Mouse (Mus musculus): ENCODE measurements around the gene Treml2. TPM values are rescaled to one million over a fixed set of nuclear protein-coding genes. Genes with fewer than 3 reads are reported as not detected.

Gene Treml2
- polyA plus RNA-seq (2012; rRNA removed): 0.38 and 0.53 TPM in 2 replicates

- no peak for DNase-seq (ENCODE audit: low read depth)
These were observed at the start of gene Treml2 for GRCm38 (mm10) chr17:48299203-48299602. Treml2 (plus strand) TSS chr17:48299498.

- no peak for DNase-seq (ENCODE audit: low read depth)
These were observed 49.8 kb upstream of the Treml2 start for GRCm38 (mm10) chr17:48249501-48249900.

- DNase-seq (ENCODE audit: low read depth): no peak
These were observed 48.7 kb upstream of the Treml2 start for GRCm38 (mm10) chr17:48250631-48251030.

- no peak for DNase-seq (ENCODE audit: low read depth)
These were observed 42.7 kb upstream of the Treml2 start for GRCm38 (mm10) chr17:48256575-48256974.

- no peak for DNase-seq (ENCODE audit: low read depth)
These were observed 37.4 kb upstream of the Treml2 start for GRCm38 (mm10) chr17:48261868-48262267.

- no peak for DNase-seq (ENCODE audit: low read depth)
These were observed 35.4 kb upstream of the Treml2 start, which contains the start of gene Treml4 for GRCm38 (mm10) chr17:48263741-48264362. Treml4 (plus strand) TSS chr17:48264295.

GRCm38 (mm10) chr17:48264662-48265061, 34.6 kb upstream of the Treml2 start:
- DNase-seq (ENCODE audit: low read depth): no peak

- DNase-seq (ENCODE audit: low read depth): no peak
These were observed 33.2 kb upstream of the Treml2 start for GRCm38 (mm10) chr17:48266138-48266537.

- DNase-seq (ENCODE audit: low read depth): no peak
These were observed 32.5 kb upstream of the Treml2 start for GRCm38 (mm10) chr17:48266610-48267304.

- no peak for DNase-seq (ENCODE audit: low read depth)
These were observed 31.7 kb upstream of the Treml2 start for GRCm38 (mm10) chr17:48267591-48267990.

GRCm38 (mm10) chr17:48268276-48268675, 31.0 kb upstream of the Treml2 start:
- no peak for DNase-seq (ENCODE audit: low read depth)

GRCm38 (mm10) chr17:48269833-48270232, 29.5 kb upstream of the Treml2 start:
- DNase-seq (ENCODE audit: low read depth): no peak

GRCm38 (mm10) chr17:48272158-48272557, 27.1 kb upstream of the Treml2 start:
- no peak for DNase-seq (ENCODE audit: low read depth)

GRCm38 (mm10) chr17:48272598-48272997, 26.7 kb upstream of the Treml2 start:
- no peak for DNase-seq (ENCODE audit: low read depth)

GRCm38 (mm10) chr17:48274098-48274497, 25.2 kb upstream of the Treml2 start:
- no peak for DNase-seq (ENCODE audit: low read depth)

GRCm38 (mm10) chr17:48274885-48275284, 24.4 kb upstream of the Treml2 start:
- DNase-seq (ENCODE audit: low read depth): no peak

GRCm38 (mm10) chr17:48275736-48276135, 23.6 kb upstream of the Treml2 start:
- DNase-seq (ENCODE audit: low read depth): no peak

- DNase-seq (ENCODE audit: low read depth): no peak
These were observed 20.9 kb upstream of the Treml2 start for GRCm38 (mm10) chr17:48278381-48278780.

GRCm38 (mm10) chr17:48279002-48279401, 20.3 kb upstream of the Treml2 start:
- DNase-seq (ENCODE audit: low read depth): no peak

- no peak for DNase-seq (ENCODE audit: low read depth)
These were observed 18.2 kb upstream of the Treml2 start for GRCm38 (mm10) chr17:48280943-48281738.

GRCm38 (mm10) chr17:48281739-48282085, 17.6 kb upstream of the Treml2 start:
- DNase-seq (ENCODE audit: low read depth): no peak

- DNase-seq (ENCODE audit: low read depth): no peak
These were observed 12.5 kb upstream of the Treml2 start for GRCm38 (mm10) chr17:48286765-48287164.

- no peak for DNase-seq (ENCODE audit: low read depth)
These were observed 12.0 kb upstream of the Treml2 start for GRCm38 (mm10) chr17:48287276-48287675.

All from gonadal fat pad, adult 2 months (tissue).